Mouse (Mus musculus) MEL (cell line): ENCODE measurements around the gene Nudt9.

Experiments
- CHD1 ChIP-seq: IDR thresholded peaks from 2 replicates; pipeline ENCODE4 v1.6.1; 2012; ENCODE audit warnings: low read depth, mild to moderate bottlenecking, inconsistent platforms, low read length, improper control_type of control experiment
- CTCF ChIP-seq, 3 experiments: IDR thresholded peaks in 2 of 3; conservative IDR thresholded peaks in 1 of 3; 2 replicates each; pipeline ENCODE4 v1.5.1; 2011 to 2012; ENCODE audit warnings: low read length in 3 of 3, low read depth in 2 of 3, mild to moderate bottlenecking in 2 of 3, improper control_type of control experiment in 1 of 3, inconsistent platforms in 1 of 3, mixed read lengths in 1 of 3, moderate library complexity in 1 of 3; ENCODE audit not compliant: control insufficient read depth in 1 of 3, insufficient read depth in 1 of 3, poor library complexity in 1 of 3, severe bottlenecking in 1 of 3
- E2F4 ChIP-seq: IDR thresholded peaks from 2 replicates; pipeline ENCODE4 v1.6.1; 2011; ENCODE audit warnings: low read depth, low read length, improper control_type of control experiment, borderline replicate concordance
- ELF1 ChIP-seq: IDR thresholded peaks from 2 replicates; pipeline ENCODE4 v1.6.1; 2014; ENCODE audit warnings: low read depth, mild to moderate bottlenecking, inconsistent platforms, low read length, improper control_type of control experiment, moderate library complexity
- GATA1 ChIP-seq: IDR thresholded peaks from 2 replicates; pipeline ENCODE4 v1.6.1; 2011; ENCODE audit warnings: low read depth, low read length, improper control_type of control experiment
- POLR2A ChIP-seq, 2 experiments: IDR thresholded peaks; 2 replicates each; pipeline ENCODE4 v1.6.1; 2011 to 2012; ENCODE audit warnings: low read length in 2 of 2, mild to moderate bottlenecking in 2 of 2, control low read depth in 1 of 2, improper control_type of control experiment in 1 of 2, low read depth in 1 of 2, moderate library complexity in 1 of 2; ENCODE audit not compliant: control insufficient read depth in 1 of 2, insufficient read depth in 1 of 2, poor library complexity in 1 of 2
- TBP ChIP-seq: IDR thresholded peaks from 2 replicates; pipeline ENCODE4 v1.8.0; 2011; ENCODE audit warnings: low read depth, low read length, improper control_type of control experiment
- TCF12 ChIP-seq: IDR thresholded peaks from 2 replicates; pipeline ENCODE4 v1.6.1; 2014; ENCODE audit warnings: low read depth, mild to moderate bottlenecking, inconsistent platforms, low read length, improper control_type of control experiment, moderate library complexity
- USF1 ChIP-seq: IDR thresholded peaks from 2 replicates; pipeline ENCODE4 v1.6.1; 2014; ENCODE audit warnings: low read depth, mild to moderate bottlenecking, inconsistent platforms, low read length, improper control_type of control experiment, moderate library complexity
- USF2 ChIP-seq, 2 experiments: IDR thresholded peaks; 2 replicates each; pipeline ENCODE4 v1.6.1; 2011 to 2012; ENCODE audit warnings: improper control_type of control experiment in 2 of 2, low read length in 2 of 2, borderline replicate concordance in 1 of 2, inconsistent platforms in 1 of 2, low read depth in 1 of 2, mild to moderate bottlenecking in 1 of 2; ENCODE audit not compliant: insufficient read depth in 1 of 2
- ZC3H11A ChIP-seq: IDR thresholded peaks from 2 replicates; pipeline ENCODE4 v1.6.1; 2012; ENCODE audit warnings: low read depth, mild to moderate bottlenecking, inconsistent platforms, low read length, improper control_type of control experiment

GRCm38 (mm10) chr5:104003955-104004354, 42.2 kb upstream of the Nudt9 start:
- TF ChIP-seq ELF1 (no peak), CTCF (IDR thresholded peaks at IDR 0.05 in 2 of 3, conservative IDR thresholded peaks at IDR 0.05 in 1 of 3; ENCODE audit: control insufficient read depth in 1 of 3, insufficient read depth in 1 of 3, low read depth in 2 of 3, low read length in 3 of 3, poor library complexity in 1 of 3, severe bottlenecking in 1 of 3) (no peak), USF1 (no peak), POLR2A (IDR thresholded peaks at IDR 0.05; ENCODE audit: control insufficient read depth in 1 of 2, insufficient read depth in 1 of 2, low read depth in 1 of 2, low read length in 2 of 2, poor library complexity in 1 of 2) (no peak), USF2 (IDR thresholded peaks at IDR 0.05; ENCODE audit: borderline replicate concordance in 1 of 2, insufficient read depth in 1 of 2, low read depth in 1 of 2, low read length in 2 of 2) (no peak), GATA1 (no peak), TBP (no peak), TCF12 (no peak), CHD1 (no peak), E2F4 (no peak), ZC3H11A (no peak)
